Mouse (Mus musculus) heart, adult 2 months (tissue): Measurements from ENCODE around the gene Polr1a. TPM values are rescaled to one million over a fixed set of nuclear protein-coding genes. Genes with fewer than 3 reads are reported as not detected.

Experiments
- DNase-seq, 2 experiments: peaks; one replicate each; pipeline ENCODE4 v3.0.0; 2021
- H3K27ac ChIP-seq: fragments of 200-600 bp; 2 replicates; pipeline ENCODE4 v1.8.1; 2022
- H3K27me3 ChIP-seq: fragments of 200-500 bp; 2 replicates; pipeline ENCODE4 v1.6.1; 2012; ENCODE audit warnings: mild to moderate bottlenecking, low read length, inconsistent platforms, mixed read lengths; ENCODE audit not compliant: control insufficient read depth, insufficient read depth
- H3K36me3 ChIP-seq: fragments of 200-500 bp; 2 replicates; pipeline ENCODE4 v1.6.1; 2012; ENCODE audit warnings: low read length, inconsistent platforms; ENCODE audit not compliant: control insufficient read depth, insufficient read depth
- H3K4me1 ChIP-seq: fragments of 200-500 bp; 2 replicates; pipeline ENCODE4 v1.6.1; 2011; ENCODE audit warnings: low read length; ENCODE audit not compliant: control insufficient read depth, insufficient read depth
- H3K4me3 ChIP-seq: fragments of 200-600 bp; 2 replicates; pipeline ENCODE4 v1.8.1; 2022
- H3K79me2 ChIP-seq: fragments of 200-500 bp; replicated peaks from 2 replicates; pipeline ENCODE4 v1.6.1; 2012; ENCODE audit warnings: mild to moderate bottlenecking, inconsistent platforms, low read length, moderate library complexity, mixed read lengths; ENCODE audit not compliant: control insufficient read depth, insufficient read depth
- H3K9ac ChIP-seq: fragments of 200-500 bp; 2 replicates; pipeline ENCODE4 v1.6.1; 2012; ENCODE audit warnings: low read depth, mild to moderate bottlenecking, control low read depth, inconsistent platforms, low read length, mixed read lengths
- CTCF ChIP-seq: fragments of 200-600 bp; IDR thresholded peaks from 2 replicates; pipeline ENCODE4 v1.8.1; 2022; ENCODE audit warnings: antibody characterized with exemption, mild to moderate bottlenecking, moderate library complexity
- EP300 ChIP-seq: fragments of 200-500 bp; IDR thresholded peaks from 2 replicates; pipeline ENCODE4 v1.6.1; 2011; ENCODE audit warnings: low read depth, low read length, control low read depth; ENCODE audit not compliant: insufficient read depth
- POLR2A ChIP-seq: fragments of 200-500 bp; IDR thresholded peaks from 2 replicates; pipeline ENCODE4 v1.6.1; 2011; ENCODE audit warnings: mild to moderate bottlenecking, low read depth, low read length, control low read depth; ENCODE audit not compliant: insufficient read depth
- WGBS: fragments of 180-500 bp; shearing (Covaris S2); methylation state at CpG from one replicate; pipeline ENCODE4 v1.1.7; 2018; 5-methylcytosine and 5-hydroxymethylcytosine counted together
- intact Hi-C: fragments of 180-260 bp; cut with DNase I; formaldehyde crosslinking; loops from one replicate; pipeline ENCODE4 v1.15.1; 2025
- polyA plus RNA-seq: library from polyadenylated mRNA; depleted of rRNA; stranded (reverse); fragments of >200 nt; gene quantifications from 2 replicates; pipeline ENCODE4 v1.2.3, GENCODE M21; 2012
- total RNA-seq, 2 experiments: library from RNA; stranded (reverse); gene quantifications; 2 replicates each; pipeline ENCODE4 v1.2.3; 2021

Polr1a gene
- total and polyA plus RNA-seq, 3 experiments = 16.1 to 46.2 (median 41.6) TPM

DNA sequence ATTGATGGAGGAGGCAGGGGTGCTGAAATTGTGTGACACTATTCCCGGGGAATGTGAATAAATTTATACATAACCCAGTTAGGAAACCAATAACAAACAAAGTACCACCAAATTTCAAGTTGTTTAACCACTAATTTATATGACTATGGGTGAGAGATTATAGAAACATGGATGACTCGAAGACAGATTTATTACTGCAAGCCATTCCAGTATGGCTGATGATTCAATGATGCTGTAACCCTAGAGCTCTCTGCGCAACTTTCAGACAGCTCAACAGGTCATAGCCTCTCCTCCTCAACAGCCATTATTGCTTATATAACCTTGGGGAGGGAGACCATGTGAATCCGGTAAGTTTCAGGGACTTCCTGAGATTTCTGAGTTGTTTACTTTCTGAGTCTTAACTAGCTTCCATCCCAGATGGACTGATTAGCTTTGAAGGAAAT, 99.4 kb downstream of the Polr1a start:
- Histone ChIP-seq H3K36me3 (no peaks in the 10 kb centered on the region), H3K27ac (no peak overlapping the region), H3K27me3 (no peaks in the 10 kb centered on the region), H3K79me2 (no peaks in the 10 kb centered on the region), H3K4me3 (no peak overlapping the region), H3K4me1 (no peaks in the 10 kb centered on the region), H3K9ac (no peak overlapping the region)
- intact Hi-C loops = no loop called here
- no peak for TF ChIP-seq POLR2A
- no peak for TF ChIP-seq CTCF
- no peak for TF ChIP-seq EP300
- DNase-seq = no peak
- WGBS = 94% methylated on average over 4 of the region's 4 CpGs

DNA sequence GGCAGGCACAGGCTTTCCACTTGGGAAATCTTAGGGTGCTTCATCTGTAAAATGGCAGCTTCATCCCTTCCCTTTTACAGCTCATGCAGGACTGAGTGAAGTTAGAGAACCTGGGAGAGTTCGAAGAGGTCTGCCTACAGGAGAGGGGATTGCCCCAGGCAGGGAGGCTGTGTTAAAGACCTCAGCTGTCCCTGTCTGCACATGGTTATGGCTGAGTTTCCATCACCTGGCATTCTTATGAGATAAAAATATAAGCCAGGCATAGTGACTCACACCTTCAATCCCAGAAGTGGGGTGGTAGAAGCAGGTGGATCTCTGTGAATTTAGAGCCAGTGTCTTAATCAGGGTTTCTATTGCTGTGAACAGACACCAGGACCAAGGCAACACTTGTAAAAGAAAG, 100.6 kb downstream of the Polr1a start:
- no peaks in the 10 kb centered on the region for H3K79me2 ChIP-seq
- H3K27me3 ChIP-seq = no peaks in the 10 kb centered on the region
- no peak for DNase-seq
- TF ChIP-seq POLR2A (no peak), EP300 (no peak), CTCF (no peak)
- H3K9ac ChIP-seq = no peak overlapping the region
- H3K4me1 ChIP-seq = no peaks in the 10 kb centered on the region
- intact Hi-C loops = no loop called here
- H3K27ac ChIP-seq = no peak overlapping the region
- 94% methylated on average over 1 of the region's 1 CpGs for WGBS
- H3K36me3 ChIP-seq = no peaks in the 10 kb centered on the region
- H3K4me3 ChIP-seq = no peak overlapping the region

DNA sequence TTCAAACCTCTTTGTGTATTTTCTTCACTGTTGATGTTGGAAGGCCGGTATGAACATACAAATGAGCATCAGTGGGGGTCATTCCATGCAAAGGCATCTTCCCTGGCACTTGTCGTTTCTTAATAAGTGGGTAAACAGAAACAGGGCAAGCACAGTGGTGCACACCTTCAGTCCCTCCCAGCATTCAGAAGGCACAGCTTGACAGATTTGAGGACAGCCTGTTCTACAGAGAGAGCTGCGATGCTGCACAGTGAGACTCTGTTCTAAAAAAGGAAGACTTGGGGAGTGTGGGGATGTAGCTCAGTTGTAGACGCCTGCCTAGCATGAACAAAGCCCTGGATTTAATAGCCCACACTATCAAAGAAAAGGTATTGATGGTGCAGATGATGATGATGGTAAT, 105.2 kb downstream of the Polr1a start:
- Histone ChIP-seq H3K4me1 (no peaks in the 10 kb centered on the region), H3K9ac (no peak overlapping the region), H3K27me3 (no peaks in the 10 kb centered on the region), H3K27ac (no peak overlapping the region), H3K36me3 (no peaks in the 10 kb centered on the region), H3K79me2 (no peaks in the 10 kb centered on the region), H3K4me3 (no peak overlapping the region)
- intact Hi-C loops = no loop called here
- 66% methylated on average over 4 of the region's 4 CpGs for WGBS
- DNase-seq = no peak
- TF ChIP-seq POLR2A (no peak), CTCF (no peak), EP300 (no peak)

DNA sequence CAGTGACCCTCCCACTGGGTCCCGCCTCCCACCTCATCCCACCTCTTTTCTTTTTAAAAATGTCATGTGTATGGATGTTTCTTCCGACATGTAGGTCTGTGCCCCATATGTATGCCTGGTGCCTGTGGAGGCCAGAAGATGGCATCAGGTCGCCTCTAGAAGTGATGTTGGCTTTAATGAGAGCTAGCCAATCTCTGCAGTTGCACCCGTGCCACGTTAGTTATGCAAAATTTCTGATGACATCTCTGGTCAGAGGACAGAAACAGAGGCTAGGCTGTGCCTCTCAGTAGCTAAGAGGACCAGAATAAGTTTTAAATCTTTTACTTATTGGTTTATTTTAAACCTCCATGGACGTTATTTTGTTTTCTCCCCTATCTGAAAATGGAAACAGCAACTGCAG, 109.2 kb downstream of the Polr1a start:
- Histone ChIP-seq H3K27ac (no peak overlapping the region), H3K4me3 (no peak overlapping the region), H3K27me3 (no peaks in the 10 kb centered on the region), H3K4me1 (no peaks in the 10 kb centered on the region), H3K36me3 (no peaks in the 10 kb centered on the region), H3K9ac (no peak overlapping the region), H3K79me2 (no peaks in the 10 kb centered on the region)
- WGBS = 69% methylated on average over 6 of the region's 6 CpGs
- 0 out of 2 replicates have a peak, but pooled peaks have one; percentile 7 for TF ChIP-seq CTCF
- TF ChIP-seq POLR2A = no peak
- DNase-seq = no peak
- intact Hi-C loops = no loop called here

GRCm38 (mm10) chr6:72025497-72025896, 116.6 kb downstream of the Polr1a start:
- Histone ChIP-seq H3K27me3 (no peaks in the 10 kb centered on the region), H3K79me2 (no peaks in the 10 kb centered on the region), H3K27ac (no peak overlapping the region), H3K9ac (no peak overlapping the region), H3K4me1 (no peaks in the 10 kb centered on the region), H3K4me3 (no peak overlapping the region), H3K36me3 (no peaks in the 10 kb centered on the region)
- intact Hi-C loops = no loop called here
- no peak for TF ChIP-seq POLR2A
- no peak for TF ChIP-seq EP300
- no peak for TF ChIP-seq CTCF
- DNase-seq = no peak

DNA sequence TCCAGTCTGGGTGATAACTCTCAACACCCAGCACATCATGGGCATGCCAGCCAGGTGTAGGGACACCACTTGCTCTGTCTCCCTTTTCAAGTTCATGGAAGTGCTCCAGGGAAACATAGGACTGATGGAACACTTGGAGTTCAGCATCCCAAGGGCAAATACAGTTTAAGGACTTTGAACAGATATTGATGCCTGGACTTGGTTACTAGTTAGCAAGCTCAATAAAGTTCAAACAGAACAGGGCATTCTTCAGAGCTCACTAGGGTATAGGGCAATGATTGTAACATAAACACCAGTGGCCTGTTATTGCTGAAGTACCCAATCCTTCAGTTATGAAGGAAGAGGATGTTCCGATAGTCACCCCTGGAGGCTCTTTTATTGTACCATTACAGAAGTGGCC, 119.2 kb downstream of the Polr1a start:
- no peaks in the 10 kb centered on the region for H3K4me1 ChIP-seq
- WGBS = 100% methylated on average over 1 of the region's 1 CpGs
- no peak for DNase-seq
- H3K27me3 ChIP-seq = no peaks in the 10 kb centered on the region
- H3K27ac ChIP-seq = no peak overlapping the region
- H3K36me3 ChIP-seq = no peaks in the 10 kb centered on the region
- TF ChIP-seq POLR2A (no peak), CTCF (no peak), EP300 (no peak)
- no peak overlapping the region for H3K4me3 ChIP-seq
- intact Hi-C loops = no loop called here
- no peak overlapping the region for H3K9ac ChIP-seq
- H3K79me2 ChIP-seq = no peaks in the 10 kb centered on the region
